Mouse (Mus musculus): ENCODE data around the gene Trp63.

The Trp63 gene

DNA sequence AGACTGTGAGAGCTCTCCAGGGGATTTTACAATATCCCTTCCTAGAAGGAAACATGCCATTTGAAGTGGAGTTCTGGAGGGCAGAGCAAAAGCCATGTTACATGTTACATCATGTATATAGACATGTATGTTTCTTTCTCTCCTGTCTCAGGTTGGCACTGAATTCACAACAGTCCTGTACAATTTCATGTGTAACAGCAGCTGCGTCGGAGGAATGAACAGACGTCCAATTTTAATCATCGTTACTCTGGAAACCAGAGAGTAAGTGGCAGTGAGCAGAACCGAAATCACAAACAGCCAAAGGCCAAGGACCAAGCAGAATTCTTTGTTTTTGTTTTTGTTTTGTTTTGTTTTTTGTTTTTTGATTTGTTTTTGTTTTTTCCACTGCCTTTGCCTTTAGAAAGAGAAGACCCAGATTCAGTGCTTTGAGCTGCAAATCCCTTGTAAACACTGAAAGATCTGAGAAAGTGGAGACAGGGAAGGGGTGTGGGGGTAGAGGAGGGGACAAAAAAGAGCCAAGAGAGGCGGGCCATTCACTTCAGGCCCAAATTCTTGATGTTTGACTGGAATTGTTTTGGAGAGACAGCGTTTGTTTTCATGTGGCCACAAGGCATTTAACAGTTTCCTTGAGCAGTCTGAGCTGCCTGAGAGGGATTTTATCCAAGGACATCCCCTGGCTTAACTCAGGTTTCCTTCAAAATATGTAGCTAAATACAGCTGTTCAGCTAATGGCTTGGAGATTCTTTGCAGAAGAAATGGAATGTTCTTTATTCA is 181.7 kb downstream of the Trp63 start:
- DNase-seq (ENCODE audit: extremely low spot score, low read depth, low spot score): no peak

DNA sequence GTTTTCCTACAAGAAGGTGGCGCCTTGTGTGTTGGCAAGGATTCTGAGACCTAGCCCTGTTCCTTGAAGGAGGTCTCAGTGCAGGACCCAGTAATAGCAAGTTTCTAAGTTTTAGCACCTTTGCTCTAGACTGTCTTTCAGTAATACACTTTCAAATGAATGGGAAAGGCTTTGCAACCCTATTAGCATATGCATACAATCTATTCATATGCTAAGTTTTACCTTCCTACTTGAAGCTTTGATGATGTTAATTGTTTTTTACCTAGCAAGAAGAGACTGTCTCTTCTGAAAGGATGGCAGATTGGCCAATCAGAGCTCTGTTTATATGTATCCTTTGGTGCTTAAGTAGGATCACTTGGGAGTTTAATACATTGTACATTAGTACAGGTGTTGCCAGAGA is 187.9 kb downstream of the Trp63 start:
- DNase-seq (ENCODE audit: extremely low spot score, low read depth, low spot score): no peak

DNA sequence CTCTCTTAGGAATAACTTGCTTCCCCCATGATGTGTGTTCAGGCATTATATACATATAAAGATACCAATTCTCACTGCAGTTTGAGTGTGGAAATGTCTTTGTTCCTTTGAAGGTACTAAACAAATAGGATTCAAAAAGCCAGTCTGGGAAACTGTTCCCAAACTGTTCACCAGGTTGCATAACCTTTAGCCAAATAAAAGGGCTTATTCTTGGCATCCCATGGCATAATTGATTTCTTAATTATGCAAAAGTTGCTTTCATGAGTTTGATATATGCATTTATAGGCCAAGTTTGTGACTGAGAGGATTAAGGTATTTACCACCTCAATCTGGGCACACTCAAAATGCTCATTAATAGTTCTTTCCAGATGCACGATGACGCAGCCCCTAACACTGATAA is 192.1 kb downstream of the Trp63 start:
- no peak for DNase-seq (ENCODE audit: extremely low spot score, low read depth, low spot score)

DNA sequence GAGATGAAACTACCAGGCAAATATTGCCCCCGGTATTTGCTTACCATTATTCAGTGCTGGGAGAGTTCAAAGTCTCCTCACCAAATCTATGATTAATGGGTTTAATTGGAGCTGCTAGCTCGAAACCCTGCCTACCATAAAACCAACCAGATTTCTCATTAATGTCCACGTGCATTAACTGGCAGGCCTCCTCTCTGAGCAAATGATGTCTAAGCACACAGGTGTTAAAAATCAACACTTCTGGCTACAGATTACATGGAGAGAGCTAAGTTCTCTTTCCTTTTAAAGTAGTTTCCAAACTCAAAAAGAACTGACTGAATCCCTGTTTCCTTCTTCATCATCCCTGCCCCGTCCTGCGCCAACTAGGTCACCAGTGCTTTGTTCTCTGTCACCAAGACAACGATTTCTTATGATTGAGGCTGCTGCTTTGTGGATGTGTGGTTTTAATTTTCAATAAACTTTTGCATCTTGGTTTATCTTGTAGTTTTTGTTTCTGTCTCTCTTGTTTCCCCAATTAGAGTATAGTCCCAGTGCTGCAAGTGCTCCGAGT is 193.9 kb downstream of the Trp63 start:
- DNase-seq (ENCODE audit: extremely low spot score, low read depth, low spot score): peak; percentile 20

DNA sequence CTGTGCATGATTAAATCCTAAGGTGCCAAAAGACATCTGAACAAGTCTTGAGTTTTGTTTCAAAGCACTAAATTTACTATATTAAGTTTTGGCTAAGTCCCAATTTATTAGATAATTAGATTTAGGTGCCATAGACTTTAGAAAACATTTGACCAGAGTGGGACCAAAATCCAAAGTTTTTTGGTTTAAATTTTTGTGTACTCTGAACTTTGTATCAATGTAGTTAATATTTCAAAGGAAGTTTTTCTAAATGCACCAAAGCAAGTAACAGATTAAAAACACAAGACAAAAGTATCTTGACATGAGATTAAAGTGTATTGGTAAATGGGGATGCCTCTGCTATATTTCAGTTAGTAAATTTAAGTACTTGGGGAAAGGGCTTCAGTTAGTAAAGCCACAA is 194.6 kb downstream of the Trp63 start:
- no peak for DNase-seq (ENCODE audit: extremely low spot score, low read depth, low spot score)

DNA sequence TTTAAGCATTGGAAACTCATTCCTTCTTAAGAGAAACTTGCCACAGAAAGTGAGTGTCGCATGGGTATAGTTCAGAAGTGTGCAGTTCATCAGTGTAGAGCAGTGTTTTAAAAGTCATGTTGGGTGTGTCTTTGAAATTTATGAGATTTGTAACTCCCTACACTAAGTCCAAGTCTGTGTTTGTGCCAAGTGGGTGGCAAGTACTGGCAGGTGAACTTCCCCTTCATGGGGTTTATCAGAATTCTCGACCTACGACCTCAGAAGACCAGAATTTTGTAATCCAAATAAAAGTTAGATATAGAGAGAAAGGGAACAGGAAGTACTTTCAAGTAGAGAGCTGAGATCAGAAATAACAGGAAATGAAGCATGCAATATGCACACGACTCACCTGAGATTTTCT is 215.5 kb downstream of the Trp63 start:
- no peak for DNase-seq (ENCODE audit: extremely low spot score, low read depth, low spot score)

DNA sequence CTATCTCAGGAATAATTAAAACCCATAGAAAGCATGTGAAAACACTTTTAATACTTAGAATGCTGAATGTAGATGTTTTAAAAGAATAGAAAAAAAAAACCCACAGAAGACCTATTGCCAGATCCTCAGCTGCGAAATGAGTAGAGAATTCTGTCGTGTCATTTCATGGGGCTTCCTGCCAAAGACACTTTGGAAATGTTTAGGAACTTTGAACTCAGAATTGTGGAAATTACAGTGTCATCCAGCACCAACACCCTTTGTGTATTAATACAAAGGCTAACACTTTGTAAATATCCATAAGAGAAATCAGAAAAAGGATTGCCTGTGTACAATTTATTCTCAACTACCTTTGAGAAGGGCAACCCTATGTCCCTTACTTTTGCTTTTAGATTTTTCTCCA is 216.1 kb downstream of the Trp63 start:
- DNase-seq (ENCODE audit: extremely low spot score, low read depth, low spot score): no peak

DNA sequence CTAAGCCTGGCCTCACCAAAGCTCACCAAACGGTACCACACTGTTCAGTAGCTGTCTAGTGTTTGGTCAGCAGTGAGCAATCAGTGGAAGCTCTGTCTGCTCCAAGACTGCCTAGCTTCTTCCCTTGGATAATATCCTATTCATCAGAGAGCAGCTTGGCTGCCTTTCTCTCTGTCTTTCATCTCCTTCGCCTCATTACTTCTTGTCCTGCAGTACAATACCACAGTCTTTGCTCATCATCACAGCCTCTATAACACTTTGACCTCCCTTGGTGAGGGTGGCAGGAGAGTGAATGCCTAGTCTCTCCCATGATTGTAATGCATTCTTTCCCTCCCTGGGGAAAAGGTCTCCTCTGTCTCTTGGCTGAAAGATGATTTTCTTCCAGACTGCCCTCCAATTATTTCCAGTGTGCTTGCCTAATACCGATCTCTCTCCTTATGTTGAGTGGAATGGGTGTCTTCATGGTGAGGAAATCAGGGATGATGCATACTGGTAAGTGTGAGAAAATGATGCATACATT is 216.9 kb downstream of the Trp63 start:
- no peak for DNase-seq (ENCODE audit: extremely low spot score, low read depth, low spot score)

DNA sequence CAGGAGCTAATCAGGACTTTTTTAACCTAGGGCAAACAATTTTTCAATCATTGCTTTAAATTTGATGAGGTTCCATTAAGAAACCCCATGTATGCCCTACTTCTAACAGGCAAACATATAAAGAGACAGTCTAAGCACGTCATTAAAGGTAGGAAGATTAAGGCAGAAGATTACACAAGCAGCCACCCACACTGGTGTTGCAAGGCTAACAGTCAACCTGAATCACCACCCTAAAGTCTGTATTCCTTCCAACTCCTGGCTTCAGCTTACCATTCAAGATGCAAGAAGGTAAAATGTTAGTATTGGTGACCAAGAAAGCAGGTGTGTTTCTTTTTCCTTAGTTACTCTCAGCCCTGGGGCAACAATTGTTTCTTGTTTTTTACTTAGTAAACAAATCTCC is 228.6 kb downstream of the Trp63 start:
- DNase-seq (ENCODE audit: extremely low spot score, low read depth, low spot score): no peak

DNA sequence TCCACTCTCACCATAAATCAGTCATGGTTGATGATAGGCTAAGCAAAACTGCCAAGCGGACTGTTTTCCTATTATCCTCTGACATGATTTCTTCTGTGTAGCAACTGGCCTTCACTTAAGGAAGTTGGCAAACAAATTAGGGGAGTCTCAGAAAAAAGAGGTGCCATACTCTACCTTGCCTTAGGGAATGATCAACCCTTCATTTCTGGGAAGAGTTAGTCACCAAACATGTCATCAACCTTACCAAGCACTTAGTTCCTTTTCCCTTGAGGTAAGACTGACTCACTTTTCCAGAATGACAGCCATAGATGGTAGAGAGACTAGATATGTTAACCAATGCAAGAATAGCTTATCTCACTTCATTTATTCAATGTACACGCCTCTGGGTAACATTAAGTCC is 250.6 kb downstream of the Trp63 start:
- no peak for DNase-seq (ENCODE audit: extremely low spot score, low read depth, low spot score)

Data from hindlimb bud, embryonic 11.5 days (tissue).